Mouse (Mus musculus): ENCODE results near the gene Erich3.

Gene Erich3

DNA sequence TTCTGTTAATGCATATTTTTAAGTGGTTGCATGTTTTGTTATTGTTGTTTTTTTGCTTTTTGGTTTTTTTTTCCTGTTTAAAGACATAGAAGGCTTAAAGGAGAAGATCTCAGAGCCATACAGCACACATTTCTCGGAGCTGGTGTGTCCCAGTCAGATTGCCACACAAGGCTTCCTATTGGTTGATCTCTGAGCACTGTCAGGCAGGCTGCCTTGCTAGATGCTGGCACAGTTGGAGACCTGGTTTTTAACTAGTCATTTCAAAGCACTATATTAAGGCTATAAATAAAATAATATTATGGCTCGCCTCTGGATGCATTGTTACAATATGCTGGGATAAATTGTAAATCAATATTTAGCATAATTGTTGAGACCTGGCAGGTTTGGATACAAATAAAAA, 18.9 kb downstream of the Erich3 start:
- no peak for DNase-seq (ENCODE audit: low read depth)

DNA sequence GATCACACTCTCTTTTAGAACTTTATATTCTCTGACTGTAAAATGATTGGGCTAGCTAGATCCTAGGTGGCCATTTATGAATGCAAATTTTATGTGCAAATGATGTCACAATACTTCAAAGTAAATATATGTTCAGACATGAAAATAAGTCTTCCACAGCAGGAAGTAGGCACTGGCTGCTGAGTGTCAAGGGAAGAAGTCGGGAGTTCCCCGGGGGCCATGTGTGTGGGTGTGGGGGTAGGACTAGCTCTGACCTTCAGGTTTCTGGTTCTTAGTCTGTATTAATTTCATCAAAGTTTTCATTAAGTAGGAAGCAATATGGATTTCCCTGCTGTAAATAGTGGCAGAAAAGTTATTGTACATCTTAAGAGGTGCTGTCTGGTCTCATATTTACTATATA, 20.0 kb downstream of the Erich3 start:
- no peak for DNase-seq (ENCODE audit: low read depth)

- no peak for DNase-seq (ENCODE audit: low read depth)
Measured at GRCm38 (mm10) chr3:154690260-154690659, 26.6 kb downstream of the Erich3 start.

DNA sequence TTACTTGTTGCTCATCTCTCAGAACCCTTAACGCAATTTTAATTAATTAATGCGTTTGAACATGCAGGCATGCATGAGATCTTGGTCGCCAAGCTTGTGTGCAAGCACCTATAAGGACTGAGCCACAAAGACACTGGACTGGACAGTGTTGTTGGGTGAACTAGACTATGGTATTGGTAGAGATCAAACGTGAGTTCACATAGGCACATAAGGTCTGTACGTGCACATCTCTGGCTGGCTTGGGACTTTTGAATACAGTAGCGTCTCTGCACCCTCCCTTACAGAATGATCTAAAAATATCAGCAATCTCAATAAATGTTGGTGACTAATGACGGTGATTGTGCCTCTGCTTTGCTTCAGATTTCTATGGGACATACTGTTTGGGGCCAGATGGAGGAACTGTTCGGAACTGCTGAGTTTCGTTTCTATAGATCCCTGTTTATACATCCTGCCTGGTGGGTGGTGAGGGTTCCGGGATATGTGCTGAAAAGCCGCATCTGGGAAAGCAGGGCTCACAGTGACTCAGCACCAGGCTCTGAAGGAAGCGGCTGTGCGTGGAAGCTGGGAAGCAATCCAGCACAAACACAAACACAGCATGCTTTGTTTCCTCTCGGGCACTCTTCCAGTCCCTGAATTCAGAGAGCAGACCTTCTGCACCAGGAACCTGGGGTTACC, 28.4 kb downstream of the Erich3 start:
- DNase-seq (ENCODE audit: low read depth), result no peak

GRCm38 (mm10) chr3:154692572-154692922, 28.9 kb downstream of the Erich3 start:
- DNase-seq (ENCODE audit: low read depth), result no peak

DNA sequence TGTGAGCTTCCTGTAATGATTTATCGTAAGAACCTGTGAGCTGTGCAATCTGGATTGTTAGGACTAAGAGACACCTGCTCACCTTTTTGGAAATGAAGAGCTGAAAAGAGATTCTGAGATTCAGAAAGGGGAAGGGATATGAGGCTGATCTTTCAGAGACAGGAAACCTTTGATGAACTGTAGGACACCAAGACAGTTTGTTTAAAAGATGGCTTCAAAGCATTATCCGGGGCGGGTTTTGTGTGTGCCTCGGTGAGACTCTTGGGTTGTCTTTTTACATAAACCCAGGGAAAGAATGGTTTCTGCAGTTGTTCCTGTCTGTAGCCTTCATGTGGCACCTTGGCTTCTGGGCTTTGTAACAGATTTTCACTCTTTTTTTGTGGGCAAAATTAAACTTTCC, 30.2 kb downstream of the Erich3 start:
- no peak for DNase-seq (ENCODE audit: low read depth)

DNA sequence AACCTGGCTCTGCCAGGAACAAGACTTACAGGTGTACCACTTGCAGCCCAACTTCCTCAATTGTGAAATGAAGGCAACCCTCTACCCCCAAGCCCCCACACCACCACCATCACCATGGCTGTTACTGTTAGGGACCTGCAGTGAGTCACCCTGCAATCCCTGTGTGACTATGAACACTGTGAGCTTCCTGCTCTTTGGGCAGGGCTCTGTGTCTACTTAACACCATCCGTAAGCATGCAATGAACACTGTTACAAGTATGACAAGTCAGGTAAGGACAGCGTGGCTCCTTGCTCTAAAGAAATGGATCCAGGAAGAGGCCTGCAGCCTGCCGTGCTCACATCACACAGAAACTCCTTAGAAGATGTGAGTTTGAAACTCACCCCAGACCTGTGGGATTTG, 33.0 kb downstream of the Erich3 start:
- no peak for DNase-seq (ENCODE audit: low read depth)

DNA sequence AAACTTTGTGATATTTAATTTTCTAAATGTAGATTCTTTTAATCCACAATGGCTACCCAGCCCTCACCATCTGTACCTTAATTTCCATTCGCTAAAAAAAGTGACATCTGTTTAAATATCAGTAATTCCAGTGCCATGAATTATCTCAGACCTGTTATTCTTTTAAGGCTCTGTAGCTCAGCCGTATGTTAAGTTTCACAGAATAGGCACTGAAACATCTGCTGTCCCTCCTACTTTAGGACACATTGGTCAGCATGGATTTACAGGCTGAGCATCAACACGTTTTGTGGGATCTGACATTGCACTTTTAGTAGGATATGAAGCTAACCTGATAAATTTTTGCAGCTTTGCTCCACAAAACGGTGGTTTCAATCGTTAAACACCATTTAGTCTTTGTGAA, 35.2 kb downstream of the Erich3 start:
- DNase-seq (ENCODE audit: low read depth), result no peak

DNA sequence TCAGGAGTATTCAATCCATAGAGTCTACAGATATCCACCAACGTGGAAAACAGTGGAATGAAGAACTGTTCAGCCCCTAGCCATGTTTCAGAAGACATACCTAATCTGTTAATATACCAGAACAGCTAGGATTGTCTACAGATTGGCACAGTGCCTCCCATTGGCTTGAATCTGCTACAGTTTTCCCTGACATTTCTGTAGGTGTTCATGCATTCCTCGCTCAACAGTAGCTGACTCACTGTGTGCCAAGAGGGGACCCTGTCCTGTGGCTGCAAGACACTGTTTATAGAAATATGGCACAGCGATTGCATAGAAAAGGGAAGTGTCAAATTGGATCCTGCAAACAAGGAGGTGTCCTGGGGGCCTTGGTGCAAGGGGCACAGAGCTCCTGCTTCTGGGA, 36.6 kb downstream of the Erich3 start:
- DNase-seq (ENCODE audit: low read depth), result no peak

- DNase-seq (ENCODE audit: low read depth), result no peak
Measured at GRCm38 (mm10) chr3:154700735-154701134, 37.1 kb downstream of the Erich3 start.

DNA sequence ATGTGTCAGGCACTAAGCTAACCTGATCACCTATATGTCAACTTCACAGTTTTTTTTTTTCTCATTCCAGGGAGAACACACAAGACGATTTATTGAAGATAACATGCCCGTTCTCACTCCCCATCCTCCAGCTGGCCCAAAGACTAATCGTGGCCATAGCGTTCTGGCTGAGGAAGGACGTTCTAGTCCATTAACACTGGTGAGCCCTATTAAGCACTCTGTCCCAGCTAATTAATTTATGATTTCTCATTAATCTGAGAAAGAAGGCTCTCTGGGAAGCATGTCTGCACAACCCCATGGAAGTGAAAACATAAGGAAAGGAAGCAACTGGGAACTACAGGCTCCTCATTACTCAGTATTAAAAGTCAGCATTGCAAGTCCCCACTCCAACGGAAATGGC, 41.1 kb downstream of the Erich3 start:
- DNase-seq (ENCODE audit: low read depth), result no peak

- no peak for DNase-seq (ENCODE audit: low read depth)
Measured at GRCm38 (mm10) chr3:154708150-154708549, 44.5 kb downstream of the Erich3 start.

DNA sequence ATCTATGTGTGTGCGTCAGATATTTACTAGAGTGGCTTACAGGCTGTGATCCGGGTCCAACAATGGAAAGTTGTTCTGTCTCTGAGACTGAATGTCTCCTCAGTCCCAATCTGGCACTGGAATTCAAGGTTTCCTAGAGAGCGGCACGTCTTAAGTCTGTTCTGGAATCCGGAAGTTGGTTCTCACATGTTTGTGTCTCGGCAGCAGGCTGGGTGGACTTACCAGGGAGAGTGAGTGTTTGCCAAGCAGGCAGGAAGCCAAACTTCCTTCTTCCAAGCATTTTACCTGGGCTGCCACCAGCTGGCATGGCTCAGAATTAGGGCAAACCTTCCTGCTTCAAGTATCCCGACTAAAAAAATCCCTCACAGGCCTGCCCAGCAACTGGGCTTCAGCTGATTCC, 59.5 kb downstream of the Erich3 start:
- DNase-seq (ENCODE audit: low read depth), result no peak

DNA sequence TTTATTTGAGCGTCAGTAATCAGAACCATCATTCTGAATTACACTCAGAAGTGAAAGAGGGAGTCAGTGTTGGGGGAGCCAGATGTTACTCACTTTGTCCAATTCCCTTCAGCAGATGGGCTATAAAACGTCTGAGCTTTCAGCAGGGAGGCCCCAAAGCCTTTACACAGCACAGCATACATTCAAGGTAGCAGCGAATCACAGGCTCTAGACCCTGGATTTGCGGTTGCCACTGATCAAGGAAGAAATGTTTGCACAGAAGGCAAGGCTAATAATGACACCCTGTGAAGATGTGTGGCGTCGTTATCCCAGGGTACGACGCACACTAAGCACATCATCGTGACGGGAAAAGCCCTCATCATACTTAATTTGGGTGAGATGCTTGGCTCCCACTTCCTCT, 67.8 kb downstream of the Erich3 start:
- no peak for DNase-seq (ENCODE audit: low read depth)

- no peak for DNase-seq (ENCODE audit: low read depth)
Measured at GRCm38 (mm10) chr3:154741496-154741895, 77.8 kb downstream of the Erich3 start.

DNA sequence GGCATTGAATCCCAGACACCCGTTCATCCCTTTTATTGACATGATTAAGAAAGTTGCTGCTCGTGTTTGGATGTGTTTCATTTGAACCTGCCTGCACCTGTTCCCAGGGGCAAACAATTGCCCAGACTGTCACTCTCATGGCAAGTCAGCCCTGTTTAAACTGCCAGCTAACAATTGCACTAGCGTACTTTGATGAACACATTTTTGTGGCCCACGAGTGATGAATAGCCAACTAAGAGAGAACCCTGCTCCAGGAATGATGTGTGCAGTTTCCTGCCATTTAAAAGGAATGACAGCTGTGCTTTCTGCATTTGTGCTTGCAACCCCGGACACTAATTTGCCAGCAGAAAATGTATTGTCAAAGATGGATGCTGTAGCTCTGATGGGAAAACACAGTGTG, 79.3 kb downstream of the Erich3 start:
- DNase-seq (ENCODE audit: low read depth), result no peak

- DNase-seq (ENCODE audit: low read depth), result no peak
Measured at GRCm38 (mm10) chr3:154744317-154744716, 80.7 kb downstream of the Erich3 start.

- peak; percentile 50 for DNase-seq (ENCODE audit: low read depth)
Measured at GRCm38 (mm10) chr3:154754505-154754904, 90.8 kb downstream of the Erich3 start.

- DNase-seq (ENCODE audit: low read depth), result peak; percentile 30
Measured at GRCm38 (mm10) chr3:154755225-154755624, 91.6 kb downstream of the Erich3 start.

DNA sequence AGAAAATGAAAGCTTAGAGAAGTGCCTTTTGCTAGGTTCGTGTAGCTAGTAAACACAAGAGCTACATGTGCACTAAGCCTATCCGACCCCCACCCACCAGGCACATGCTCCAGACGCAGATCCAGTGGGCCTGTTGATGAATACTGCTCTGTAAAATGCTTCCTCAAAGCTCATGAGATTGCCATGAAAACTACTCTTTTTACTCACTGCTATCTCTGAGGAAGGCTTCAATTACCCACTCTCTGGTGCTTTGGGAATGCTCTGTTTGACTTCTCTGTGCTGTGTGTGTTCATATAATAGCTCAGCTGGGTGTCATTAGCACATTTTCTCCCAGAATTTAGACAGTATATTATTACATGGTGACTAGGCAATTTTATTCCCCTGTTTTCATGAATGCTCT, 94.4 kb downstream of the Erich3 start:
- DNase-seq (ENCODE audit: low read depth), result no peak

DNA sequence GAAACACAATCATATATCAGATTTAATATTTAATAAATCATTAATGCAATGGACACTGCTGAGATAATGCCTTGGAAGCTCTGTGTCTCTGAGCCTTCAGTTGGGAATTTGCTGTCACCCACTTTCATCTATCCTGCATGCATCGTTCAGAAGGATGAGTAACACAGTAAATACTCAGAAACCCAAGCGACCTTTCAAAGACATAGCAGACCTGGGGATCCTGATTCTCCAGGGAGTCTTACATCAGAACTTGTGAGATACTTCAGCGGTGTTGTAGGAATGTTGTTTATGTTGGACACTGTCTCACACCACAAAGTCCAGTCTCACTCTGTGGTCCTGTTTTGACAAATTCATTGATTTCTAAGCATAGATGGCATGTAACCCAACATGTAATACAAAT, 97.4 kb downstream of the Erich3 start:
- no peak for DNase-seq (ENCODE audit: low read depth)

GRCm38 (mm10) chr3:154763374-154763773, 99.7 kb downstream of the Erich3 start:
- no peak for DNase-seq (ENCODE audit: low read depth)

- DNase-seq (ENCODE audit: low read depth), result no peak
Measured at GRCm38 (mm10) chr3:154764115-154764514, 100.5 kb downstream of the Erich3 start.

- DNase-seq (ENCODE audit: low read depth), result no peak
Measured at GRCm38 (mm10) chr3:154766321-154766720, 102.7 kb downstream of the Erich3 start.

DNA sequence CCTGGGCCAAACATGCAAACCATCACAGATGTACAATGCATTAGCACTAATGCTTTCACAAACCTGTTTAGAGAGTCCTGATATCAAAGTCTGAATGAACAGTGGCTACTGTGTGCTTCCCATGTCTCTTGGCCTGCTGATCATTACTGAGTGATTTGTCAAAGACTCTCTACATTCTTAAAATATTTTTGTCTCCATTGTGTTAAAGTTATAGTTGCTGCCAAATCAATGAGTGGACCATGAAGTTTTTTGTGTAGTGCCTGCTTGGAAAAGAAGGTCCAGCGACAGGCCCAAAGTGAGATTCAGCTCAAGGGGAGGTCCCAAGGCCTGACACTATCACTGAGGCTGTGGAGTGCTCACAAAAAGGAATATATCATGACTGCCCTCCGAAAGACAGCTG, 108.0 kb downstream of the Erich3 start:
- DNase-seq (ENCODE audit: low read depth), result no peak

Data from 416B (cell line).